Mouse (Mus musculus) megakaryocyte, adult 5-6 weeks (primary cell): ENCODE measurements around the gene Etfbkmt. TPM values are rescaled to one million over a fixed set of nuclear protein-coding genes. Genes with fewer than 3 reads are reported as not detected.
"Not testable (repeated sequence)": the region's sequence is repeated elsewhere in the genome, so short reads cannot be mapped to it uniquely, and the experiment has no call there.

ENCODE experiments used
- ATAC-seq: 2 replicates; pipeline ENCODE4 v1.8.0; 2016; ENCODE audit warnings: mild to moderate bottlenecking, inconsistent platforms; ENCODE audit not compliant: poor library complexity, severe bottlenecking
- total RNA-seq, 2 experiments: library from RNA; stranded (forward) in 1 of 2; stranded (reverse) in 1 of 2; fragments of 153-499, 151-499 nt in 1 of 2; fragments of 221-1000, 200-1000 nt in 1 of 2; gene quantifications; 2 replicates each; pipeline versions ENCODE4 v1.2.3 to v1.2.4; 2015 to 2017

Etfbkmt gene
- total RNA-seq (2015): 6.8 and 9.3 TPM in 2 replicates
- total RNA-seq (2017): 5.9 and 7.8 TPM in 2 replicates

DNA sequence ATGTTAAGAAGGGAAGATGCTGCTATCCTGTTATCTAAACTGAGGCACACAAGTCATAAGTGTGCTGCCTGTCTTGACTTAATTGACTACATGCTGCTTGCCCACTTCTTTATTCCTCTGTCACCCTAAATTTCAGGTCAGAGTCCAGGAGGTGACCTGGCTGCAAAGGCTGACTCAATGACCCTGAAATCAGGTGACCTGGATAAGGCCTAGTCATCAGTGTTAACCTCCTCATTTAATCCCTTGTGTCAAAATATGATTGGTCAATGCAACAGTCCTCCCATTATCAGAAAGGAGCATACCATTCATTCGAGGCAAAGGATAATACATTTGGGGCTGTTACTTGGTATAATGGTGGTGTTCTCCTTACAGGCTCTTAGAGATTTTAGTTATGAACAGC lies at the start of gene Etfbkmt:
Gene Etfbkmt (plus strand): TSS at position 379 of the 400 bp plus-strand sequence.
- ATAC-seq: no peak

DNA sequence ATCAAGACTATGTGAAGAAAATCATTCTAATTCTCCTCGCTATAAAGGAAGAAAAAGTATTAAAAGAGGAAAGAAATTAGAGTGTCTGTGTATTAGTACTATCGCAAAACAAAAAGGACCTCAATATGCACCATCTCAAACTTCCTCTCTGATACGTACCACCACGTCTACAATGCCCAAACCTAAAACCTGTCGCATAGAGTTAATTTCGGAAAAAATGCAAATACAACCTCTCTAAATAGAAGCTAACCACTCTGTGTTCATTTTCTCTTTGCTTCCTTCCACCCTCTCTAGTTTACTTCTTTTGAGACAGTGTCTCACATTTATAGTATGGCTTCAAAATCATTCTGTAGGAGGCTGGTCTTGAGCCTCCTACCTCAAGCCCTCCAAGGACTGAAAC lies 47.2 kb upstream of the Etfbkmt start:
- ATAC-seq: no peak

DNA sequence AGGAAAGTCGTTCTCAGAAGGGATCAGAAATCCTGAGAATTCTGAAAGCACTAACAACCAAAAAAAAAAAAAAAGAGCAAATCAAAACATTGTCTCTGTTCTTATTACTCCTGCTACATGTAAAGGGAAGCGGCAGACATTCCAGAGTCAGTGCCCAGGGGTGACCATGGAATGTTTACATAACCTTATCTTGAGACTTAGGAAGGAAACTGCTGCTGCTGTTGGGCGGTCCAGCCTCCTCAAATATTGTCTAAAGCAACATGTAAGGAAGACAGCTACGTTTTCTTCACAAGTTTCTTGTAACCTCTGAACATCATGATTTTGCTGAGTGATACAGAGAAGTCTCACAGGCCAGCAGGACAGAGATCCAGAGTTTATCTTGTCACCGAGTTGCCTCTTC lies 46.2 kb upstream of the Etfbkmt start:
- no peak for ATAC-seq

DNA sequence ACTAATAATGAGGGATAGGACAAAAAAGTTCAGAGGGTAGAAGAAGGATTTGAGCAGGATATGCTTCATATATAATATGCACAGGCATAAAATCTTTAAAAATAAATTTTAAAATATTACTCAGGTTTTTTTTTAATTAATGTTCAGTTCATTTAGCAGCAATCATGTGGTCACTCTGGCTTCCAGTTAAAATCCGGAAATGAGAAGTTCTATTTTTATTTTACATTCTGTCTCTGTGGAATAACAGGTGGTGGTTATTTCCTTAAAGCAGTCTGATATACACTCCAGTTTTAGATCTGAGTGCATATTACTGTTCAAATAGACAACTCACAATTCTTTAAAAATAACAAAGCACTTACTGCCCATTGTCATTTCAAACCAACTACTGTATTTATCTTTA lies 45.1 kb upstream of the Etfbkmt start:
- ATAC-seq: no peak

DNA sequence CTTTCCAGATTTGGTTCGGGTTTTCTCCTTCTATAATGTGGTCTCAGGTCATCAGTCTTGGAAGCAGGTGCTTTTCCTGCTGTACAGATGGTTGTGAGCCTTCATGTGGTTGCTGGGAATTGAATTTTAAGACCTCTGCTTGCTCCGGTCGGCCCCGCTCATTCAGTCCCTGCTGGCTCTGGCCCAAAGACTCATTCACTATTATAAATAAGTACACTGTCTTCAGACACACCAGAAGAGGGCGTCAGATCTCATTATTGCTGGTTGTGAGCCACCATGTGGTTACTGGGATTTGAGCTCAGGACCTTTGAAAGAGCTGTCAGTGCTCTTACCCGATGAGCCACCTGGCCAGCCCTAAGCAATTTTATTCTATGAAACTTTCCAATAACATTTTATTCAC lies 44.3 kb upstream of the Etfbkmt start:
- ATAC-seq: no peak

DNA sequence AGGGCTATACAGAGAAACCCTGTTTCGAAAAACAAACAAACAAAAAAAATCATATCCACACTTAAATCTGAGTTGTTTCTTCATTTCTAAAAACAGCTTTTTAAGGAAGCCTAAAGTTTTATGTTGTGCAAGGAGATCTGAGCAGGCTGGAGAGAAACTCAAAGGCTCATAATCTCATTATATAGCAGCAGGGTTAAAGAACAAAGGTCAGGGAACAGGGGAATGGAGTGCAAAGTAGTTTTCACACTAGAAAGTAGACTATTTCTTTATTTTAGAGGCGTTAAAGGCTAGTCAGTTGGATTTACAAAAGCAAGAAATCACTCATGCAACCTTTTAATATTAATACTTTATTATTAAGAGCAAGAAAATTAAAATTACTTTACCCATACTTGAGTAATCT lies 43.4 kb upstream of the Etfbkmt start:
- ATAC-seq: no peak

DNA sequence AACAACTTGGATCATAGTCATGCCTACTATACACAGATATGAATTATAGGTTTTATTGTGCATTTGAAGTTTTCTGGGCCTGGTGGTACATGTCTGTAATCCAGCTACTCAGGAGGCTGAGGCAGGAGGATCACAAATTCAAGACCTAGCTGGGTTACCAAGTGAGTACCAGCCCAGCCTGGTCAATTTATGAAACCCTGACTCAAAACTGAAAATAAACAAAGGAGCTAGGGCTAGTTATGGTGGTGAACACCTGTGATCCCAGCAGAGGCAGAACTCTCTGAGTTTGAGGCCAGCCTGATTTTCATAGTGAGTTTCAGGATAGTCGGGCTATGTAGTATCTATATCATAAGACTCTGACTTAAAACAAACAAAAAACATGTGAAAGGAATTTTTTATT lies 42.4 kb upstream of the Etfbkmt start:
- ATAC-seq: no peak

DNA sequence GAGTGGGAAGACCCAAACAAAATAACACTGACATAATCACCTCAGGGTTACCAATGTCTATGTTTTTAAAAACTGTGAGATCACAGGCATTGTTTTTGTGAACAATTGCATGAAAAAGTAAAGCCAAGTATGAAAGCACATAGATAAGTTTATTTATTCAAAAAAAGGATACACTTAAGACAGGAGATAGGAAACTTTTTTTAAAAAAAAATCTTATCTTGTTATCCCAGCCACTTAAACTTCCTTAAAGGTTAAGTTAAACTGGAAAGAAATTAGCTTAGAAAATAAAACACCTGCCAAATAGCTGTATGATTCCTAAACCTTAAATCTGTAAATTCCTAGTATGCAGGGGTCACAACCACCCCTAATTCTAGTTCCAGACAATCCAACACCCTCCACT lies 40.7 kb upstream of the Etfbkmt start:
- no peak for ATAC-seq

DNA sequence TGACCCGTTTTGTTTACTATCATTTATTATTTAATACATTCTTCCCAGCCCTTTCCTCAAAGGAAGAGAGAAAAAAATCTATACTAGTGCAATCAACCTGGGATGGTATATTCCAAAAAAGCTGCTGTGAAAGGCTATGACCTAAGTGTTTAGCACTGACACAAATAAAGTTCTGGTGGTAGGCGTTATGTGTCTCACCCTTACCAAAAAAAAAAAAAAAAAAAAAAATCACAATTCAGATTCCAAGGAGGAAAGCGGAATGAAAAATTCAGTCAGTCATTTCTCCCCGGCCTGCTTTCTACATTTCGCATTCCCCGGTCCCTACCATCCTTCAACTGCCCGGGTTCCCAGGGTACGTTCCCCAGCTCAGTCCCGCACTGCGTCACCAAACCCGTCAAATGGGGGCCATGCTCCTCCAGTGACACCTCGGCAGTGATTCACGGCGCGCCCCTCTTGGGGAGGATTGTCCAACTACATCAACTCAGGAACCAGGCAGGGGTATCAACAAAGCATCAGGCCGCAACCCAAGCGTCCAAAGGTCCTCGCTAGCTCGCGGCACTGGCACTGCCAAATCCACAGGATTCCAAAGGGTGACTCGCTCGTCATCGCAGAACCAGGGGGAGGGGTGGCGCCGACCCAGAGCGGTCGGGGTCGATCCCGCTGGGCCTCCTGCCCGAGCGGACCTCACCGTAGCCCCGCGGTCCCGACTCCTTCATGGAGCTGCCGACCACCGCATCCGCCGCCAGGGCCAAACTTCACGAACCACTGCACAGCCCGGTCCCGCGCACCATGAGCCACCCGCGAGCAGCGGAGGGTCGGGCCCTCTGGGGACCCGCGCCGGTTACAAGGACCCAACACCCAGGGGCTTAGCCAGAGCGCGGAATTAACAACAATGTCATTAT lies 39.2 kb upstream of the Etfbkmt start:
- ATAC-seq: peak; percentile 50

DNA sequence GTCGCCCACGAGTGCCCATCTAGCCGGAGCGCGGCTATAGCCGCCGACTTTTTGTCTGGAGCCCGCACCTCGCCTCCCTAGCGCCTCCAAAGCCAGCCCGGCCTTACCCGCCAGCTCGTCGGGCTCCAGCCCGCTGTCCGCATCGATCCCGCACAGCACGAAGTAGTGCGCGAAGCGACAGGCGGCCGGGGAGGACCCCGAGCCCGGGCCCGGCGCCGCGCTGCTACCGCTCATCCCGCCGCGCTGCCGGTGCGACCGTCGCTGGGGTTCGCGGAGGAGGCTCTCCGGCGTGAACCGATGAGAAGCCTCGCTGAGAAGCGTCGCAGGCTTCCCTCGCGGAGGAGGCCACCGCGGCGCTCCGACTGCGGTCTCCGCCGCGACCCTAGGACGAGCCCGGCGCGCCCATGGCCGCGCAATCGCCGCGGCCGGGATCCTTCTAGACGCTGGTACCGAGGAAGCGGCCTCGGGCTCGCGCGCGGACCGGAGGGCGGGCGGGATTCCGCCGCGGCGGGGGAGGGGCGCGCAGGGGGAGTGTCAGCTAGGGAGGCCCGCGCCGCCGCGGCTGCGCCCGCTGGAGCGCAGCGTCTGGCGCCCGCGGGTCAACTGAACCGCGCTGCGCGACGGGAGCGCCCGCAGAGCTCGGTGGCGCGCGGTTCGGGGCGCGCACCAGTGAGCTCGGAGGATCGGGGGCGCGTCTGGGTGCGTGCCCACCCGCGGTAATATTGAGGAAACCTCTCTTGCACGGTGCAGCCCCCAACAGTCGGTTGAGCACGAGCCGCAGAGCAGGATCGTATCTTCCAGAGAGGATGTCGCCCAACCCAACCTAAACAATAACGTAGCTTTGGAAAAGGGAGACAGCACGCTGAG lies 38.3 kb upstream of the Etfbkmt start, which contains the start of gene Dennd5b:
Gene Dennd5b (minus strand): TSS at position 605 of the 867 bp plus-strand sequence.
- ATAC-seq: peak; percentile 66

DNA sequence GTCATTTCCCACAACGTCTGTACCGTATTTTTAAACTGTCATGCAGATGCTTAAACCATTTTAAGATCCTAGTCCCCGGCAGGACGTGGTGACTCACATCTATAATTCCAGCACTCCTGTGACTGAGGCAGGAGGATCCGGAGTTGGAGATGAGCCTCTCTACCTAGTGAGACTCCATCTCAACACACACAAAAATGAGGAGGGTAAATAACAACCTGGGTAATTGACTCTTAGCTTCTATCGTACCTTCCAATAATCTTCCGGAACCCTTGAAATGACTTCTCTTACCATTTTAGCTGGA lies 37.8 kb upstream of the Etfbkmt start:
- ATAC-seq: no peak

DNA sequence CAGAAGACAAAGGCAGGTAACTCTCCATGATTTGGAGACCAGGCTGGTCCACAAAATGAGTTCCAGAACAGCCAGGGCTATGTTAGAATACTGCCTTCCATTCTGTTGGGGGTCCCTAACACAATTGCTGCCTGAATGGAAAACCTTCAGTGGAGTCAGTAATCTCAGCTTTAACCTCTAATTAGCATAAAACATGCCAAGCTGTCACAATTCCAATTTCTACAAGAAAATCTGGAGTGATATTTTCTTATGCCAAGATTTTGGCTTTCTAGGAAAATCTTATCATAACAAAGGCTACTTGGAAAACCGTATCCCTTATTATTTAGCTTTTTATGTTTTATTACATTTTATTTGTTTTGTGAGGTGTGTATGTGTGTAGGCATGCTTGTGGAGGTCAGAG lies 36.2 kb upstream of the Etfbkmt start:
- ATAC-seq: no peak

DNA sequence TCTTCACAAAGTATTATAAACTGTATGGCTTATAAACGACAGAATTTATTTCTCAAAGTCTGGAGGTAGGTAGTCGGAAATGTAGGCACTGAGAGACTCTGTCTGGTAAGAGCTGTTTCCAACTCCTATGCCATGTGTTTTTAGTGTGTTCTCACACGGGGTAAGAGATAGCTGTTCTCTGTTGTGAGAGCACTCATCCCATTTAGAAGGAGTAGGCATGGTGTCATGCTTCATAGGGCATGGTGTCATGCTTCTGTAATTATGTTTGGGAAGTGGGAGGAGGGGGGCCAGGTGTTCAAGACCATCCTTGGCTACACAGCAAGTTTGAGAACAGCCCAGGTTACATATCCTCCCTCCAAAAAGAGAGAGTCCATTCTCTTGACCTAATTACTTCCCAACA lies 32.0 kb upstream of the Etfbkmt start:
- ATAC-seq: no peak

DNA sequence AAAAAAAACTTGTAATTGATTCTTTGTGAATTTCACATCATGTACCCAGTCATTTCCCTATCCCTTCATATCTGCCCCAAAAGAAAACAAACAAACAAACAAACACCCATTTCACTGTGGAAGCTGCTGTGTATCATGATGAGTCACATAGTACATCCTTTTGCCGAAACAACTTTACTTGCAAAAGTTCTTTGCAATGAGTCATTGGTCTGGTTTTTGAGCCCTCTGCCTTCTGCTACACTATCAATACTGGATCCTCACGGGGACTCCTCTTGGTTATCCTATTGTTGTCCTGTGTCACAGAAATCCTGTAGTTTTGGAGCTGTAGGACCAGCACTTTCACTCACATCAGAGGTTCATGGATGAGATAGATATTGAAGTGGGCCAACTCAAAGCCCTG lies 30.7 kb upstream of the Etfbkmt start:
- no peak for ATAC-seq

DNA sequence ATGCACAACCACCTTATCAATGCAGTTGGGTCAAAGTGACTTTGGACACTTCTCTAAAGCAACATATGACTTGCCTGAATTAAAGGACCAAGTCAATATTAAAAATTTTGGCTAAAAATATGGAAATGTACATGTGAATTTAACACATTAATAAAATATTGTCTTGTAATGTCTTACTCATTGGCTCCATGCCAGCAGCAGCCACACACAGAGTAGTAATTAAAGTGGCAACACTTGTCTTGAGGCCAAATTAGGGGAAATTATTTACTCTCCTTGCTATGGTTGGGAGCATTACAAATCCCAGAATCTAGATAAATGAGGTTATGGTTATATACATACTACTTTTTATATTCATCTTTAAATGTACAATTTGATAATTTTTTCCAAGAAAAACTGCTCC lies 22.7 kb upstream of the Etfbkmt start:
- no peak for ATAC-seq

DNA sequence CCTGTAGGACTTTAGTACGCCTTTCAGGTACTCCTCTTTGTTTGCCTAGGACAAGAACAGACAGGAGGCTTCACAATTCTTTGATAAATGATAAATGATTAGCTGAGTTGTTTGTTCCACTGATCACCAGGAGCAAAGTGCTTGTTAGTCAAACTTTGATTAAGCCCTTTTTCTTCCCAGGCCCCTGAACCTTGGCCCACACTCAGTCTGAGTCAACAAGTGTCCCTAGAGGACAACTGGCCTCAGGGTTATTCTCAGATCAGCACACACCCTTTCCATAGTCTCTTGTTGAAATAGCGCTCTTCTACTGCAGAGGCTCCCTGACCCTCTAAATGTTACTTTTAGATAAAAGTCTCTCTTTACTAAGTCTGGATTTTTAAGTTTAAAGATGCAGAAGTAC lies 20.7 kb upstream of the Etfbkmt start:
- no peak for ATAC-seq

DNA sequence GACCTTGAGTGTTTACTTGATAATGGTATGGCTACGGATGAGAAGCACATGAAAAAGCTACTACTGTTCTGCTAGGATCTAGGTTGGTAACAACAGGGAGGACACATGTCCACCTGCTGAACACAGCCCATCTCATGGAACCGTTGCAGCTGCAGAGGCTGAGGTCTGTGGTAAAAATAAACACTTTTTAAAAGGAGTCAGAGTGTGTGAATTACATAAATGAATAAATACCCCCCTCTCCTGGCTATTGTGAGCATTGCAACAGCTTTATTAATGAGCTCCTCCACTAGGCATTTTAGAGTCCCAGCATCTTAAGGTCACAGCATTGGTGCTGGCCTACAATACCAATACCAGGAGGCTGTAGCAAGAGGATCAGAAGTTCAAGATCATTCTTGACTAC lies 19.8 kb upstream of the Etfbkmt start:
- peak; percentile 87 for ATAC-seq

DNA sequence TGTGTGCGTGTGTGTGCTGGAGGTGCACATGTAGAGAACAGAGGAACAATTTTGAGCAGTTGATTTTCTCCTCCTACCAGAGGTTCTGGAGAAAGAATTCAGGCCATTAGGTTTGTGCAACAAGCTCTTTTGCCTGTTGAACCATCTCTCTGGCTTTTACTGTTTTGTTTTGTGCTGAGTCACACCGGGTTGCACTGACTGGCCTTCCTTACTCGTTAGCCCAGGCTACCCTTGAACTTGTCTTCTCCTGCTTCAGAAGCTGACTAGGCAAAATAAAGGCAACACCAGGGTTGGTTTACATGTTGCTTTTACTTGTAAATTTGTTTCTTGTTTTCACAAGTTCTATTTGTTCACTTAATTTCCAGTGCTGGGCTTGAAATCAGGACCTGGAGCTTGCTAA lies 16.6 kb upstream of the Etfbkmt start:
- no peak for ATAC-seq

DNA sequence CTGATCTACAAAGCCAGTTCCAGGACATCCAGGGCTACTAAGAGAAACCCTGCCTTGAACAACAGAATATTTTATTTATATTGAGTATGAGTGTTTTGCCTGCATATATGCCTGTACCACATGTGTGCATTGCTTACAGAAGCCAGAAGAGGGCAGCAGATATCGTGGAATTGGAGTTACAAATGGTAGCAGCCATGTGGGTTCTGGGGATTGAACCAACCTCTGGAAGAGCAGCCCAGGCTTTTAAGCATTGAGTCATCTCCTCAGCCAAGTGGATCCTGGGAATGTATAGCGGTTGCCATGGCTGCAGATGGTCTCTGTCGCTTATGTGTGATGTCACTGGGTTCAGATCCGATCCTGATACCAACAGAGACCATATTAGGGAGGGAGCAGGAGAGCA lies 13.0 kb upstream of the Etfbkmt start:
- ATAC-seq: peak; percentile 85

DNA sequence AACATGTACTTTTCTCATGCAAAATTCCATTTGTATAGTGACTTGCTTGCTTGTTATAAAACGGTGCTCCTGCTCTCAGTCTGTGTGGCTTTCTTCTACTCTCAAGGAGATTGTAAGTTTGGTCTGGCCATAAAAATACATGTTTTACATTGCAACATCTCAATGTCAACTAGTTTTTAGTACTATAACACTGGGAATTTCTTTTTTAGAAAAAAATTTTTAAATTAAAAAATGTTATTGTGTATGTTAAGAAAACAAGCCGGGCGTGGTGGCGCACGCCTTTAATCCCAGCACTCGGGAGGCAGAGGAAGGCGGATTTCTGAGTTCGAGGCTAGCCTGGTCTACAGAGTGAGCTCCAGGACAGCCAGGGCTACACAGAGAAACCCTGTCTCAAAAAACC lies 9.8 kb upstream of the Etfbkmt start, which contains the start of gene Gm10203:
Gene Gm10203 (plus strand): TSS at position 301 of the 400 bp plus-strand sequence.
- ATAC-seq: not testable (repeated sequence)

DNA sequence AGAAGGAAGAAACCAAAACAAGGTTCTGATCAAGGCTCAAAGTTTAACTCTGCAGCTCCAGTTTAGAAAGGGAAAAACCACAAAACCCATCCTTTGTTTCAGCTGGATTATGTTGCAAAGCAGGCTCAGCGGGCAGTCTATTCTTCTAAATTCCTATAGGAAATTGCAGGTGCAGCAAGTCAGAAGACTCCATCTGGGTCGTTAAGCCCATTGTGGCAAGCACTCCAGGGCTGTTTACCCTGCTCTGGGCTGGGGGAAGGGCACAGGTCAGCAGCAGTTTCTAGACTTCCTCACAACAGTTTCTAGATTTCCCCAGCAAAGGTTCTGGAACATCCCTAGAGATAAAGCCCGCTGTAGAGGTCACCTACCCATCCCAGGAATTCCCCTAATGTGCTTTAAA lies 8.5 kb upstream of the Etfbkmt start:
- ATAC-seq: no peak
